Mouse (Mus musculus): Measurements from ENCODE around the gene Tgfbr3l.

Gene Tgfbr3l

GRCm38 (mm10) chr8:4247951-4248540 lies at the start of gene Tgfbr3l:
Gene Tgfbr3l (plus strand): TSS chr8:4248214.
- DNase-seq: peak; percentile 27

GRCm38 (mm10) chr8:4201321-4201720 lies 46.7 kb upstream of the Tgfbr3l start:
- no peak for DNase-seq

- no peak for DNase-seq
These were observed 42.5 kb upstream of the Tgfbr3l start for GRCm38 (mm10) chr8:4205246-4206123.

- peak; percentile 57 for DNase-seq
These were observed 41.6 kb upstream of the Tgfbr3l start for GRCm38 (mm10) chr8:4206182-4207015.

- no peak for DNase-seq
These were observed 41.0 kb upstream of the Tgfbr3l start for GRCm38 (mm10) chr8:4207016-4207350.

- no peak for DNase-seq
These were observed 36.9 kb upstream of the Tgfbr3l start for GRCm38 (mm10) chr8:4211097-4211496.

- no peak for DNase-seq
These were observed 35.2 kb upstream of the Tgfbr3l start for GRCm38 (mm10) chr8:4212809-4213209.

GRCm38 (mm10) chr8:4213210-4214005 lies 34.6 kb upstream of the Tgfbr3l start:
- DNase-seq: peak; percentile 52

- DNase-seq: peak; percentile 36
These were observed 33.7 kb upstream of the Tgfbr3l start for GRCm38 (mm10) chr8:4214006-4214980.

- DNase-seq: peak; percentile 37
These were observed 31.7 kb upstream of the Tgfbr3l start for GRCm38 (mm10) chr8:4216296-4216695.

- peak; percentile 77 for DNase-seq
These were observed 31.0 kb upstream of the Tgfbr3l start, which contains the start of gene Prr36 for GRCm38 (mm10) chr8:4216791-4217621. Gene Prr36 (minus strand): TSS chr8:4217459.

- DNase-seq: no peak
These were observed 28.4 kb upstream of the Tgfbr3l start for GRCm38 (mm10) chr8:4219617-4220016.

GRCm38 (mm10) chr8:4222059-4222458 lies 26.0 kb upstream of the Tgfbr3l start:
- DNase-seq: no peak

- DNase-seq: no peak
These were observed 21.7 kb upstream of the Tgfbr3l start for GRCm38 (mm10) chr8:4226323-4226722.

- no peak for DNase-seq
These were observed 21.2 kb upstream of the Tgfbr3l start, which contains the start of gene Lrrc8e for GRCm38 (mm10) chr8:4226739-4227347. Gene Lrrc8e (plus strand): TSS chr8:4226827.

GRCm38 (mm10) chr8:4227919-4228318 lies 20.1 kb upstream of the Tgfbr3l start:
- no peak for DNase-seq

- no peak for DNase-seq
These were observed 18.2 kb upstream of the Tgfbr3l start for GRCm38 (mm10) chr8:4229784-4230183.

- DNase-seq: no peak
These were observed 17.2 kb upstream of the Tgfbr3l start for GRCm38 (mm10) chr8:4230612-4231351.

GRCm38 (mm10) chr8:4237814-4238433 lies 10.1 kb upstream of the Tgfbr3l start:
- no peak for DNase-seq
